Mouse (Mus musculus): Measurements from ENCODE around the gene Xk. TPM values are rescaled to one million over a fixed set of nuclear protein-coding genes. Genes with fewer than 3 reads are reported as not detected.
"Not testable (repeated sequence)": the region's sequence is repeated elsewhere in the genome, so short reads cannot be mapped to it uniquely, and the experiment has no call there.

Gene Xk
- total RNA-seq (2021): 10 to 100 TPM; 12.0 to 13.2 TPM

DNA sequence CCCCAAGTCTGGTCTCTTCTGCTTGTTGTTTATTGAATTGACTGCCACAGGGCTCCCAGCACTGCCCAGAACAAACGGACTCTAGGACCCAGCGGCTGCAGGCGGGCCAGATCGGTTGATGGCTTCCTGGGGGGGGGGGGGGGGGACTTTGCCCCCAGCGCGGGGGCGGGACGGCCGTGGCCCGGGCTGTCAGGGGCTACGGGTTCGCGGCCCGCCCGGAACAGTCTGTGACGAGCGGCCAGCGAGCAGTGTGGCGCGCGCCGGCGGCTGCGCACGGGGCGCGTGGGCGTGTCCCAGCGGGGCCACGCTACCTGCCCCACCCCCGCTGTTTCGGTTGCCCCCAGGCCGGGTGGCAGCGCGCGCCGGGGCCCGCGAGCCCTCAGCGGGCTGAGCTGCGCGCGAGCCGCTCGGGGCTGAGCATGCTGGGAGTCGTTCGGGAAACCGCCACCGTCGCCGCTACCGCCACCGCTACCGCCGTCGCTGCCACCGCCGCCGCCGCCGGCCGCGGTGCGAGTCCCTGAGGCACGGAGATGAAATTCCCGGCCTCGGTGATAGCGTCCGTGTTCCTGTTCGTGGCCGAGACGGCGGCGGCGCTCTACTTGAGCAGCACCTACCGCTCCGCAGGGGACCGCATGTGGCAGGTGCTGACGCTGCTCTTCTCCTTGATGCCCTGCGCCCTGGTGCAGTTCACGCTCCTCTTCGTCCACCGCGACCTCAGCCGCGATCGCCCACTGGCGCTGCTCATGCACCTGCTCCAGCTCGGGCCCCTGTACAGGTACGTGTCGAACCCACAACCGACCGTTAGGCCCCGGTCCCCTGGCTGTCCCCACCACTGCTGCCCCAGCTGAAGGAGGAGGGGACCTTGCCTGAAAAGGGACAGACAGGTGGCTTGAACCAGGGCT, at the start of gene Xk:
Xk (plus strand) TSS at position 297 of the 902 bp plus-strand sequence.
- DNase-seq: peak; percentile 43
- intact Hi-C loops (cut with DNase I): no loop called here

DNA sequence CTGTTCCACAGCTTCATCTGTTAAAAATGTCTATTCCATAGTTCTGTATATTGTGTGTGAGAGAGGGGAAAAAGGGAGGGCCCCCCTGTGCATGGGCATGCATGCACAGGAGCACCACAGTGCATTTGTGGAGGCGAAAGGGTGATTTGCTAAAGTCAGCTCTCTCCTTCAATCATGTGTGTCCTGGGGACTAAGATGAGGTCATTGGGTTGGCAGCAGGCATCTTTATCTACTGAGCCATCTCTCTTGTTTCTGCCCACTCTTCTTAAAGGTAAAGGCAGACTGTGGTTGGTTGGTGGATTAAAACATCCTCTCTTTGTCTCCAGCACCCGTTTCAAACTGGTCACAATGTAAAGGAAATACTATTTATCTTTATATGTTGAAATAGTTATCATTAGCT, 45.5 kb upstream of the Xk start:
- intact Hi-C loops (cut with DNase I): no loop called here
- DNase-seq: no peak

DNA sequence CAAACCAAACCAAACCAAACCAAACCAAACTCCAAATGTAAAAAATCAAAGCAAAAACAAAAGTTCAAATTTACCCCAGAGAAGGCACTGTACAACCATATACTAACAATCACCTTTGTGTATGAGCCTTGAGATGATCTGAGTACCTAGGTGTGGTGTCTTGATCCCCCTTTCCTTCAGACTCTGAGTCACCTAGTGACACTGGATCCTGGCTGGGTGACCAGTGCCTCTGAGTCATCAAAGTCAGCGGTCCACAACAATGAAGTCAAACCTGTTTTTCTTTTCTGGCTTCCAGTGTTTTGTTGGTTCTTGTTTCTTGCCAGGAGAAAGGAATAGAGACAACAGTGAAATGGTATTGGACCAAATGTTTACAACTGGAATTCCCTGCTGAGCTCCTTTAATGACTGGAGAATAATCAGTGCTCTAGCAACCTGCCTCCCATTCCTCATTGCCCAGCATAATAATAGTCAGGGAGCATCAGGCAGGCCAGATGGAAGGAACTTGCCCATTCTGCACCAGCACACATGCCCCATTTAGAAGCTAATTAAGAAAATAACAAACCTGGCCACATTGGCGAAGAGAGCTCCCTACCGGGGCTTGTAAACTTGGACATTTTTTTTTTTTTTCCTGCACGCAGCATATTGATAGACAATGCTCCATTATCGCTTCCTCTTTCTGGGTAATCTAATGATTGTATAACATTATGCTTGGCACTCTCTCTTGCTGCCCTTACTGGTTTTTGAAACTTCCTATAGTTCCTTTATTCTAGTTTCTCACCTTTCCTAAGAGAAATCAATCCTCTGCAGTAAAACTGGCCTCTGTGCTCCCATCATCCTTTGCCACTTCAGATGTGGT, 31.6 kb upstream of the Xk start:
- no peak for DNase-seq
- intact Hi-C loops (cut with DNase I): no loop called here

DNA sequence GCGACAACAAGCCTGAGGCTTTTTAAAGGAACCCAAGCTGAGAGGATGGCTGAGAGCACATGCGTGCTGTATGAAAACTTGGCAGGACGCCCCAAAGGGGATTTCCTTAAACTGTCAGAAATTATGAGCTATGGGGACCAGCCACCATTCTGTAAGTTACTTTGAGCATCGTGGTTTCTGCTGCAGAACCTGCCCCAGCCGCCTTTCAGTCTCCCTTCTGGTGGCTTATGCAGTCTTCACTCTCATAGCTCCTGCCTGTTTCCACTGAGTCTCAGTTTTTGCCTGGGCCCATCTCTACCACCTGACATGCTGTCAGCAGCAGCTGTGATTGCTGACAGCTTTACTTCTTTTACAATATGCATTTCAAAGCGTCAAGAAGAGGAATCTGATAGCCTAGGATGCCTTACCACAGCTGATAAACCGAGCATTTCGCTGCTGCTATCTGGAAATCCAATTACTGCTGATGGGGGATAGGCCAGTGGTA, 29.1 kb upstream of the Xk start:
- intact Hi-C loops (cut with DNase I): no loop called here
- peak; percentile 30 for DNase-seq

DNA sequence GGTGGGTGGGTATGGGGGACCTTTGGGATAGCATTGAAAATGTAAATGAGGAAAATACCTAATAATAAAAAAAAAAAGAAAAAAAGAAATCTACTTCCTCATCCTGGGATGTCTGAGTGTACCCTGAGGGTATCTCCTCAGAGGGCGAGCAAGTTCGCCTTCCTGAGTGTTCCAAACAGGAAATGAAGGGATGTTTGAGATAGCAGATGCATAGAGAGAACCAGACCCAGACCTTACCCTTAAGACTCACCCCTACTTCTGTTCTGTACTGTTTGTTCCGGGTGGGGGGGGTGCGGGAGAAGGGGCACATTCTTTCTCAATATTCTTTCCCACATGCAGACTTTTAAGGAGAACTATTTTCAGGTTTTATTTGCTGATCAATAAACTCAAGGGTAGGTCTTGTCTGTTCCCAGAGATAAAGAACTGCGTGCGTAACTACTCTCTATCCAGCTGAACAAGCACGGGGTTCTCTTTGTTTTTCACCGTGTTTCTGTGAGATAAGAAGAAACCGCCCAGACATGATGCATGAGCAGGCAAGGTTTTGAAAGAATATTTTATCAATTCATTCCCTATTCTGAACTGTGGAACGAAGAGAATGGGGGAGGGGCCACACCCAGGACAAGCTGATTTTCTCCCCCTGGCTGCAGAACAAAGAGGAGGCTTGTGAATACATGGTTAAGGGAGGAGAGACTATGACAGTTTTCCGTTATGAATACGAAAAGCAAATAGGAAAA, 27.8 kb upstream of the Xk start:
- intact Hi-C loops (cut with DNase I): no loop called here

DNA sequence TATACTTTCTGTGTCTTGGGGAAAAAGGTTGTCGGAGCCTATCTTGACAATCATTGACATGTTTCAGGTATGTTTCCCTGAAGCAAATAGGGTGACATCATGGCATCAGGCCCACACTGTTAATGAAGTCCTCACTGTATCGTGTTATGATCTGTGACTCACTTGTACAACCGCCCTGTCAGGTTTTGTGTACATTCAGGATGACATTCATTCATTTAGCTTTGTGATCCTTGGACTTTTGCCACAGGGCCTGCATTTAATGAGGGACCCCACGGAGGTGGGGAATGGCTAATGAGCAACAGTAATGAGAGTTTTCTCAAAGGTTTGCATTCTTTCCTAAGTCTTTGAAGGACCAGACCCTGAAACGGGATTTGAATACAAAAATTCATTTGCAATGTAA, 23.6 kb upstream of the Xk start:
- DNase-seq: no peak
- intact Hi-C loops (cut with DNase I): no loop called here

More for the DNA sequence above, 27.8 kb upstream of the Xk start:
- DNase-seq: no peak

DNA sequence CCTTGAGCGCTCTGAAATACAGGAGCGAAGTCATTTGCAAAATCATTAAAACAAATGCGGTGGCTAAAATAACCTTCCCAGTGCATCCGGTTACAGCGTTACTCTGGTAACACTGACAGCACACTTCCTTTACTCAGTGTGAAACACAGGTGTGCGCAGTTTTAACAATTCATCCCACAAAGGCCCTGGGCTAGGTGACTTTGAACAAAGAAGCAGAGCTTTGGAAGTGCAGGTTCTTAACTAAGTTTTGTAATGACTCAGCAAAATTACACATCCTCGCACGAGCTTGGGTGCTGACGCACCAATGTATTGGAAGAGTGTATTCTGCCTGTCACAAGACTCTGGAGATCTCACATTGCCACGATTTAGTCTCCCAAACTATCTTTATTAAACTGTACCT, 18.6 kb upstream of the Xk start:
- no peak for DNase-seq
- intact Hi-C loops (cut with DNase I): no loop called here

DNA sequence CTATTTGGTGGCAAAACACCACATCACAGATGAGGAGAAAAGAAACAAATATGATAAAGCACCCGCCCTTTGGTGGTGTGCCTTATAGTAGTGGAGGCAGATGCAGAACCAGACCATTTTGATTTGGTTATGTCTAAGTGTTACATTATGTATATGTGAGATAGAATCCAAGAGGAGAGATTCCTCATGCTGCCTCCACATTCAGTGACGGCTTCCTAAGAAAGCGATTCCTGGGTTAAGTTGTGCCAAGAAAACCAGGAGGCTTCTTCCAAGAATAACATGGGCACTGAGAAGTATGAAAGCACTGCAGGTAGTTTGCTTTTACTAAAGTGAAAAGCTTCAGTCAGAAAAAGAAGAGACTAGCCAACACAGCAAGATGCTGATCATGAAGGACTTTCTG, 17.7 kb upstream of the Xk start:
- no peak for DNase-seq
- intact Hi-C loops (cut with DNase I): no loop called here

DNA sequence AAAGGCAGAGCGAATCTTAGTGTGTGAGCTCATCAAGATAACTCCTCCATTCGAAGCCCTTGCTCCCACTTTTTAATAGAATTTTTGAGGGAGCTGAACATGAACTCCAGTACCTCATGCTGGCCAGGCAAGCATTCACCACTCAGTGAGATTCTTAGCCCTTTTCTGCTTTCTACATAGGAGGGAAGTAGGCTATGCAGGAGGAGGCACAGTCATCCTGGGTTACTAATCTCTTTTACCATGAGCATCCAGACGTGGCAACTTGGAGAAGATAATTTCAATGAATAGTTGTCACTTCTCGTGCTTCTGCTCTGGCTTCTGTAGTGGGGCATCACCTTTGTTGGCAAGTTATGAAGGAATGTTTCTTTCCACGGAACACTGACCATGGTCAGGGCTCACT, 15.8 kb upstream of the Xk start, which contains the start of gene Gm14862:
Gm14862 (minus strand) TSS at position 134 of the 400 bp plus-strand sequence.
- intact Hi-C loops (cut with DNase I): no loop called here
- no peak for DNase-seq

DNA sequence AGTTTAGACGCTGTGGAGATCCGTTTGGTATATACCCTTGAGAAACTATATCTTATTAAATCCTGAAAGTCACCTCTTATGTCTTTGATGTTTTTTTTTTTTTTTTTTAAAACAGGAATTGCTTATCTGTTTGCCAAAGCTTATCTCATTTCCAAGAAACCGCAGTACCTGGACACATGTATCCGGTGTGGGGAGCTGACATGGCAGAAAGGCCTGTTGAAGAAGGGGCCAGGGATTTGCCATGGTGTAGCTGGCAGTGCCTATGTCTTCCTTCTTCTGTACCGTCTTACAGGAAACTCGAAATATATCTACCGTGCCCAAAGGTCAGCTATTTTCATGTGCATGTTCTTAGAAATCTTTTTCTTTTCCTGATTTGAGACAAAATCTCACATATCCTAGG, 14.7 kb upstream of the Xk start:
- no peak for DNase-seq
- intact Hi-C loops (cut with DNase I): no loop called here

DNA sequence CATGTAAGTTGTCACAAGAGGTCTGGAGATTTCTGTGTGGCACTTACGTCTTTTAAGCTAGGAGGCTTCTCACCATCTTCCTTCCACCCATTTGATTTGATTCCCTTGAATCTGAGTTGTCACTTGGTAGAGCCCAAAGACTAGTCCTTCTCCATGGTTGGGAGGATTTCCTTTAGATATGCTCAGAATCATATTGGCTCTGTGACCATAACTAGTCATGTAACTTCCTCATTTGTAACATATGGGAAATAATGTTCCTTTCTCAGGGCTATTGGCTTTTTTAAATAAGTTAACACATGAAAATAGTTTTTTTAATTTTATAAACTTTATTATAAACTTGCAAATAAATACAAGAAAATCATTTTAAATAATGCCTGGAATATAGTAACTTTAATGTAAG, 13.3 kb upstream of the Xk start:
- intact Hi-C loops (cut with DNase I): no loop called here
- DNase-seq: no peak

DNA sequence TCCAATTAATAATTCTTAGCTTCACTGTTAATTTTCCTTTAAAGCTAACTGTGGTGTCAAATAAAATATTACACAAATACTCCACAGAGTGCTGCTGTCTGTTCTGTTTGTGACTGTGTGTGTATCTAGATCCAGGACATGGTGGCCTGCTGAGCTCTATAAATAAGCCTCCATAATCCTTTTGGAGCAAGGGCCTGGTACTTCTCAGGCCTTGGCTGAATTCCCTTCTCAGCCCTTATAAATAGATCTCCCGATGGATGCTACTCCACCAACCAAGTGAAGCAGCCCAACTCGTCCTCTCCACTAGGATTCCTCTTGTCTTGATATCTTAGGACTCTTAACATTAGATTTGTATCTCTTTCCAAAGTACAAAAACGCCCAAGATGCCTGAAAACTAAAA, 1.4 kb upstream of the Xk start:
- intact Hi-C loops (cut with DNase I): no loop called here

DNA sequence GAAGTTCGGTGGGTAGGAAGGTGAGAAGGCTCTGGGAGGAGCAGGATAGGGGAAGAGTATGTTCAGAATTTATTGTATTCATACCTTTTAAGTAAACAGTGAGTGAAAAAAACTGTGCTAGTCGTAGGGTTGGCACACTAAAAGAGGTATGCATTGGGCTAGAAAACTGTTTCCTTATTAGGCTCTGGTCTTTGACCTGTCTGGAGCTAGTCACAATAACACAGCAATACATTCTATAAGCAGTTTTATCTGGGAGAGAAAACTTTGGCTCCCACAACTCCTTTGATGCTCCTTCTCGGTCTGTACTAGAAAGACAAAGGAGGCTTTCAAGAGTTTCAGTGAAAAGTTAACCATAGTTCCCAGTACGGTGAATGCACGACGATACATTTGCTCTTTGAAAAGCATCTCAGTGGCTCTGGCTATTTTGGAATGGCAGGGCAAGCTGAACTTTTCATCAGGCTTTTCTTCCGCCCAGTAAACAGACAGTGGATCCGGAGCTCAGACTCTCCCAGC, 553 bp upstream of the Xk start:
- intact Hi-C loops (cut with DNase I): no loop called here
- DNase-seq: no peak

More for the DNA sequence above, 1.4 kb upstream of the Xk start:
- DNase-seq: no peak

DNA sequence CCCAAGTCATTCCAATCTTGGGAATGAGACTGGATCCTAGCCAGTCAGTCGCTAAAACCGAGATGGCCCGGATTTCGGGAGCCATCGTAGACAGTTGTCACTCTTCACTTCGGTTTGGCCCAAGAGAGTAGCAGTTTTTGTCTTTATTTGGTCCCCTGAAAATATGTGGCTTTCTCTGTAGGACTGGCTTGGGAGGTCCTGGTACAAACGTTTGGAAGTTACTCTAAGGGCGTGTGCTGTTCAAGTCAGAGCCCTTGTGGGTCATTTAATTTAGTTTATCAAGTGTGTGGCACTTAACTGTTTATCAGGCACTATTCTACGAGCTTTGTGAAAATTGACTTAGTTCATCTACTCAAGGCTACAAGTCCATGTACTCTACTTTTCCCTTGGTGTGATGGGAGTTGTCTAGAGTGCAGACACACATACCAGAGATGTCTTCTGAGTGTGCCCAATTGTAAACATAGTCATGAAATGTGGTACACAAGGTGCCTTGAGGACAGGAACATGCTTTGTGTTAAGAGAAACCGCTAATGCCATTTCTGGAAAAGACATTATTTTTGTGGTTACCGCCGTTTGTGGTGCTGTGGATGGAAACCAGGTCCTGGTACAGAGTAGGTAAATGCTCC, 934 bp downstream of the Xk start:
- intact Hi-C loops (cut with DNase I): no loop called here
- DNase-seq: no peak

DNA sequence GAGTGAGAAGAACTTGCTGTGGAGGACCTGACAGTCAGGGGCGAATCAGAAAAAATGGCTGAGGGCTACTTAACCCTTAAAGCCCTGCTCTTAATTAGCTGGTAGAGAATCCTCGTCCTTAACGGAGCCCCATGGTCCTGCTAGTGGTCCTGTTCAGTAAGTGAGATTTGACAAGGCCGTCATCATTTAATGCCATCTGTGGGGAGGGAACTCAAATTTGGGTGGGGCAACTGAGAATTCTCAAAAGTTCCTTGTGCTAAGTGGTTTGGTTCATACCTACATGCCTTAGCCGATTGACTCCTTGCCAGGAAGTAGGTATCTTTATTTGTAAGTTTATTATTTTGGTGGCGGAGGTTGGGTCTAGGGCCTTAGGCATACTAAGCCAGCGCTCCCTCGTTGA, 1.8 kb downstream of the Xk start:
- no peak for DNase-seq
- intact Hi-C loops (cut with DNase I): no loop called here

DNA sequence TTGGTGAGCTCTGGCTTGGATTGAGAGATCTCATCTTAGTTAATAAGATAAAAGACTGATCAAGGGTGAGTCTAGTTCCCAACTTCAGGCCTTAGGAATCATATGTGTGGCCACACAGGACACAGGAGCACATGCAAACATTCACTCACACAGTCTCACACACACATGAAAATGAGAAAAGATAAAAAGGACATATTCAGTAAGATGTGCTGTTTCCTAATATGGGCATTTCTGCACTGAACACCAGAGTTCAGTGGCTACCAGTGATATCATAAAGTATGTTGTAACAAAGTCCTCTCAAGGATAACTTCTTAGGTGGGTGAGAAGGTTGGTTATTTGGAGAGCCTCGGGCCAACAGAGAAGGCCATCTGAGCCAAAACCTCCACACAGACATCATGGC, 10.9 kb downstream of the Xk start, which contains the start of gene H2al1m:
H2al1m (plus strand) TSS at position 301 of the 400 bp plus-strand sequence.
- intact Hi-C loops (cut with DNase I); DNase-seq: not testable (repeated sequence)

DNA sequence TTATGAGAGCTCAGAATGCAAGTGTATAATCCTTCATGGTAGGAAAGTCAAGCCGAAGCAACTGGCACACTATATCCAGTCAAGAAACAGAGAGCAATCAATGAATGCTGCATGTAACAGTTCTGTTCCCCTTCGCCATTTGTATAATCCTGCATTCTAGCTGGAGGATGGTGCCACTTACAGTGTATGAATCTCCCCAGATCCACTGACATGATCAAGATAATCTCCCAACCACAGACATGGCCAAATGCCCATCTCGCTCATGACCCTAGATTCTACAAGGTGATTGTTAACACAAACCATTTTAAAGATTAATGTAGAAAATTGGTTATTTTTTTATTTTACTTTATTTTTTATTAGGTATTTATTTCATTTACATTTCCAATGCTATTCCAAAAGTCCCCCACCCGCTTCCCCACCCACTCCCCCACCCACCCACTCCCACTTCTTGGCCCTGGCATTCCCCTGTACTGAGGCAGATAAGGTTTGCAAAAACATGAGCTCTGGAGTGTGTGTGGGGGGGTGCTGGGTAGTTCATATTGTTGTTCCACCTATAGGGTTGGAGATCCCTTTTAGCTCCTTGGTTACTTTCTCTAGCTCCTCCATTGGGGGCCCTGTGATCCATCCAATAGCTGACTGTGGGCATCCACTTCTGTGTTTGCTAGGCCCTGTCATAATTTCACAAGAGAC, 20.7 kb downstream of the Xk start:
- intact Hi-C loops (cut with DNase I): loop anchor here (10.0 kb wide), 1 partner anchor 262 kb away; no protein-coding TSS in a partner anchor
- not testable (repeated sequence) for DNase-seq

DNA sequence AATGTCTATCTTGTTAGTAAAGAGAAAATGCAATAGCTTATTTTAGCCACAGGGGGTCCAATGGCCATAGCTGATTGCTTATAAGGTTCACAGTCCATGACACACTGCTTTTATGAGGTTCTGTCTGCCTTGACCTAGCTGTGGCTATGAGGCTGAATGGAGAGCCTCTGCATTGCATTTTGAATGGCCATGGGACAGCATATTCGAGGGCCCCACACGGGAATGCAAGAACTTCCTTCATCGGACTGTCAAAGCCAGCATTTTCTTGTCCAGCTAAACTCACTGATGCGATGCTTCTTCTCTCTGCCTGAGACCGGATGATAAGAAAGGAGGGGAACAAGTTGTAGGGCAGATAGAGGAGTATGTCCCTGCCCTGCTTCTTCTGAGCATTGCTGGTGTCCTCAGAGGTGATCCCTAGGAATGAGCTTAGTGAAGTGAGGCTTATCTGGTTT, 25.9 kb downstream of the Xk start:
- no peak for DNase-seq

DNA sequence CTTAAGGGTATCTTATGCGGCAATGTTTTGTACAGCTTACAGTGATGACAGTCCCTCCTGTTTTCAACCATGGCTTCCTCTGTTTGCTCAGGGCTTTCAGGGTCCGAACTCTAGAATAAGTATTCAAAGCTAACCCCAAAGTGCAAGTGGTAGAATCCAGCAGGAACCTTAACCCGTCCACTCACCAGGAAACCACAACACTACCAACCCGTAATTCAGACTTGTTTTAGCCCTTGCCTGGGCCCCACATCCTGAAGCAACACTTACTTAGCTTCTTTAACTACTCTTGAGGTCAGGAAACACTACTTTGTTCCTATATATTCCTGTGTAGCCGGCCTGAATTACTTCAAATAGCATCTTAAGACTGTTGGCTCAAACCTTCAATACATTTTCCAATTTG, 30.2 kb downstream of the Xk start:
- intact Hi-C loops (cut with DNase I): no loop called here
- no peak for DNase-seq

More for the DNA sequence above, 25.9 kb downstream of the Xk start:
- intact Hi-C loops (cut with DNase I): loop anchor here (10.0 kb wide), 1 partner anchor 256 kb away; no protein-coding TSS in a partner anchor

Measured in left cerebral cortex, postnatal 4 days (tissue).